Mouse (Mus musculus): ENCODE results near the gene Inhbc. TPM values are rescaled to one million over a fixed set of nuclear protein-coding genes. Genes with fewer than 3 reads are reported as not detected.

The Inhbc gene
- total and polyA plus RNA-seq, 3 experiments: not detected

- DNase-seq: no peak
- Histone ChIP-seq H3K79me2 (replicated peaks; ENCODE audit: control insufficient read depth, insufficient read depth, low read length) (no peaks in the 10 kb centered on the region), H3K27ac (no peak overlapping the region), H3K9ac (ENCODE audit: low read depth, low read length) (no peak overlapping the region), H3K4me1 (ENCODE audit: control insufficient read depth, insufficient read depth, low read length) (no peaks in the 10 kb centered on the region), H3K36me3 (ENCODE audit: control insufficient read depth, insufficient read depth, low read length) (no peaks in the 10 kb centered on the region), H3K4me3 (no peak overlapping the region), H3K27me3 (ENCODE audit: control insufficient read depth, insufficient read depth, low read length) (peaks cover 3% of the 10 kb centered on the region; the same call in 1 of the 2 replicates)
- 35% methylated on average over 31 of the region's 31 CpGs for WGBS
- intact Hi-C loops (cut with DNase I): no loop called here
- TF ChIP-seq POLR2A (IDR thresholded peaks at IDR 0.05; ENCODE audit: insufficient read depth, low read depth, low read length): no peak
- TF ChIP-seq CTCF (IDR thresholded peaks at IDR 0.05): peak; percentile 16; the same call in 1 of the 2 replicates
These were observed 37.9 kb downstream of the Inhbc start for GRCm38 (mm10) chr10:127332211-127332874.

DNA sequence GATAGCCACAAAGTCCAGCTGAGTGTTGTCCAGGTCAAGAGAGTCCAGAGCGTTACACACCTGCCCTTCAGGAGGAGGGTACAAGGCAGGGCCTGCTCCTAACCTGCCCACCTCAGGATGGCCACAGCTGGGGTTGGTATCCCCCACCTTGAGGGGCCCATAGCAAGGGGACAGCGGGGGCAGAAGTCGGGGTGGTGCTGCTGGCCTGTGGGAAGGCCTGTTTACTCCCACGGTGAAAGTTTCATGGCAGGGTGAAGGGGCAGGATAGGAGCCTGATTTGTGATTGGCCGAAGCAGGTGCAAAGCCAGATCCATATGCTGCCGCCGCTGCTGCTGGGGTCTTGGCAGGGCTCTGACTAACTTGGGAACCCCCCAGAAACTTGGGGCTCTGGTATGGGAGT, 40.0 kb downstream of the Inhbc start:
- no peak for TF ChIP-seq CTCF (IDR thresholded peaks at IDR 0.05)
- TF ChIP-seq EP300 (IDR thresholded peaks at IDR 0.05; ENCODE audit: insufficient read depth, low read depth, low read length): no peak
- TF ChIP-seq POLR2A (IDR thresholded peaks at IDR 0.05; ENCODE audit: insufficient read depth, low read depth, low read length): no peak
- H3K36me3 ChIP-seq (ENCODE audit: control insufficient read depth, insufficient read depth, low read length): no peaks in the 10 kb centered on the region
- no peak overlapping the region for H3K4me3 ChIP-seq
- 72% methylated on average over 7 of the region's 7 CpGs for WGBS
- H3K4me1 ChIP-seq (ENCODE audit: control insufficient read depth, insufficient read depth, low read length): no peaks in the 10 kb centered on the region
- no peak overlapping the region for H3K9ac ChIP-seq (ENCODE audit: low read depth, low read length)
- H3K27ac ChIP-seq: no peak overlapping the region
- no peaks in the 10 kb centered on the region for H3K79me2 ChIP-seq (replicated peaks; ENCODE audit: control insufficient read depth, insufficient read depth, low read length)
- peaks cover 5% of the 10 kb centered on the region; the same call in 1 of the 2 replicates for H3K27me3 ChIP-seq (ENCODE audit: control insufficient read depth, insufficient read depth, low read length)
- no peak for DNase-seq
- intact Hi-C loops (cut with DNase I): no loop called here

DNA sequence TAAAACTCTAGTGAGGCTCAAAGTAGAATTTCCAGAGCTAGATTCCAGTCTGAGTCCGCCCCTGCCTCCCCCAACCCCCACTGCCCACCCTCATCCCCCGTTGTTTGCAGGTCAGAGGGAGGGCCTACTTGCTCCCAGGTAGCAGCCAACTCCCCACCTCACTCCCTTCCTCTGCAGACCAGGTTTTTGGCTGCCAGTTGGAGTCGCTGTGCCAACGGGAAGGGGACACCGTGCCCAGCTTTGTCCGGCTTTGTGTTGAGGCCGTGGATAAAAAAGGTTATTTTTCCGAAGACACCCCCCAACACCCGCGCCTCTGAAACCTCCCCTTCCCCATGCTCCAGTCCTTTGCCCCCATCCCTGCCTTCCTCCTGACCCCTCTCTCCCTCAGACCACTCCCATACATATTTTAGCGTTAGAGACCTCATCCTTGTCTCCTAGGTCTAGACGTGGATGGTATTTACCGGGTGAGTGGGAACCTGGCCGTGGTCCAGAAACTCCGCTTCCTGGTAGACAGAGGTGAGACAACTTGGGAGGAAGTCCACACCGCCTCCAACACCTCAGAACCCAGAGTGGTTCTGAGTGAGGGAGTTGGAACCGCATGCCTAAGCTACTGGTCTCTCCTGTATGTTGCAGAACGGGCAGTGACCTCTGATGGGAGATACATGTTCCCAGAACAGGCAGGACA, 42.6 kb downstream of the Inhbc start:
- H3K4me1 ChIP-seq (ENCODE audit: control insufficient read depth, insufficient read depth, low read length): no peaks in the 10 kb centered on the region
- DNase-seq: no peak
- no peak overlapping the region for H3K9ac ChIP-seq (ENCODE audit: low read depth, low read length)
- WGBS: 45% methylated on average over 18 of the region's 18 CpGs
- H3K79me2 ChIP-seq (replicated peaks; ENCODE audit: control insufficient read depth, insufficient read depth, low read length): no peaks in the 10 kb centered on the region
- no peaks in the 10 kb centered on the region for H3K36me3 ChIP-seq (ENCODE audit: control insufficient read depth, insufficient read depth, low read length)
- H3K27me3 ChIP-seq (ENCODE audit: control insufficient read depth, insufficient read depth, low read length): peaks cover 2% of the 10 kb centered on the region; the same call in 1 of the 2 replicates
- no peak overlapping the region for H3K4me3 ChIP-seq
- intact Hi-C loops (cut with DNase I): loop anchor here (5.0 kb wide), 1 partner anchor 155 kb away; no protein-coding TSS in a partner anchor
- H3K27ac ChIP-seq: no peak overlapping the region
- TF ChIP-seq CTCF (IDR thresholded peaks at IDR 0.05): no peak
- TF ChIP-seq EP300 (IDR thresholded peaks at IDR 0.05; ENCODE audit: insufficient read depth, low read depth, low read length): no peak
- TF ChIP-seq POLR2A (IDR thresholded peaks at IDR 0.05; ENCODE audit: insufficient read depth, low read depth, low read length): no peak

GRCm38 (mm10) chr10:127326828-127327227, 43.4 kb downstream of the Inhbc start:
- Histone ChIP-seq H3K4me3 (peak overlapping the region; percentile 55), H3K79me2 (replicated peaks; ENCODE audit: control insufficient read depth, insufficient read depth, low read length) (no peaks in the 10 kb centered on the region), H3K27ac (peak overlapping the region; percentile 13; the same call in 1 of the 2 replicates), H3K4me1 (ENCODE audit: control insufficient read depth, insufficient read depth, low read length) (no peaks in the 10 kb centered on the region), H3K36me3 (ENCODE audit: control insufficient read depth, insufficient read depth, low read length) (no peaks in the 10 kb centered on the region), H3K27me3 (ENCODE audit: control insufficient read depth, insufficient read depth, low read length) (peaks cover 2% of the 10 kb centered on the region; the same call in 1 of the 2 replicates), H3K9ac (ENCODE audit: low read depth, low read length) (peak overlapping the region; percentile 64)
- 12% methylated on average over 29 of the region's 29 CpGs for WGBS
- TF ChIP-seq POLR2A (IDR thresholded peaks at IDR 0.05; ENCODE audit: insufficient read depth, low read depth, low read length): no peak
- TF ChIP-seq CTCF (IDR thresholded peaks at IDR 0.05): no peak
- TF ChIP-seq EP300 (IDR thresholded peaks at IDR 0.05; ENCODE audit: insufficient read depth, low read depth, low read length): no peak
- peak in 1 of 2 experiments; percentile 47 for DNase-seq
- intact Hi-C loops (cut with DNase I): loop anchor here (5.0 kb wide), 1 partner anchor 155 kb away; no protein-coding TSS in a partner anchor

GRCm38 (mm10) chr10:127326017-127326801, 44.0 kb downstream of the Inhbc start:
- peak; percentile 52 to 62 for DNase-seq
- intact Hi-C loops (cut with DNase I): loop anchor here (5.0 kb wide), 1 partner anchor 154 kb away; no protein-coding TSS in a partner anchor
- peaks cover 2% of the 10 kb centered on the region; the same call in 1 of the 2 replicates for H3K27me3 ChIP-seq (ENCODE audit: control insufficient read depth, insufficient read depth, low read length)
- WGBS: 7% methylated on average over 54 of the region's 54 CpGs
- H3K9ac ChIP-seq (ENCODE audit: low read depth, low read length): peak overlapping the region; percentile 64
- TF ChIP-seq POLR2A (IDR thresholded peaks at IDR 0.05; ENCODE audit: insufficient read depth, low read depth, low read length): no peak
- TF ChIP-seq CTCF (IDR thresholded peaks at IDR 0.05): no peak
- TF ChIP-seq EP300 (IDR thresholded peaks at IDR 0.05; ENCODE audit: insufficient read depth, low read depth, low read length): no peak
- peak overlapping the region; percentile 55 for H3K4me3 ChIP-seq
- H3K4me1 ChIP-seq (ENCODE audit: control insufficient read depth, insufficient read depth, low read length): no peaks in the 10 kb centered on the region
- no peaks in the 10 kb centered on the region for H3K36me3 ChIP-seq (ENCODE audit: control insufficient read depth, insufficient read depth, low read length)
- H3K79me2 ChIP-seq (replicated peaks; ENCODE audit: control insufficient read depth, insufficient read depth, low read length): no peaks in the 10 kb centered on the region
- peak overlapping the region; percentile 13; the same call in 1 of the 2 replicates for H3K27ac ChIP-seq
